Mouse (Mus musculus): ENCODE measurements at regions not wholly inside any gene's neighbourhood (a gene's known extent, or its start where the extent isn't known, plus 50 kb on each side); places are given as distances from the start of the nearest gene placed in this dataset.

- Histone ChIP-seq H3K4me1 (ENCODE audit: control insufficient read depth in 1 of 2, insufficient read depth in 2 of 2, low read length in 2 of 2) (no peaks in the 10 kb centered on the region), H3K79me2 (ENCODE audit: control insufficient read depth, insufficient read depth, low read length, poor library complexity) (no peaks in the 10 kb centered on the region), H3K36me3 (ENCODE audit: control insufficient read depth in 1 of 2, insufficient read depth in 2 of 2, low read length in 2 of 2) (no peaks in the 10 kb centered on the region), H3K27ac (ENCODE audit: control insufficient read depth, low read depth, low read length) (no peak overlapping the region), H3K27me3 (ENCODE audit: control insufficient read depth in 1 of 2, insufficient read depth in 2 of 2, low read length in 2 of 2) (no peaks in the 10 kb centered on the region), H3K4me3 (ENCODE audit: control insufficient read depth in 1 of 2, insufficient read depth in 1 of 2, low read depth in 2 of 2, low read length in 2 of 2) (no peak overlapping the region), H3K9me3 (replicated peaks; ENCODE audit: insufficient read depth, low read length) (no peaks in the 10 kb centered on the region), H3K9ac (ENCODE audit: control insufficient read depth, low read depth, low read length, poor library complexity, severe bottlenecking) (no peak overlapping the region)
- TF ChIP-seq TBP (IDR thresholded peaks at IDR 0.05; ENCODE audit: low read depth, low read length) (no peak), MAZ (IDR thresholded peaks at IDR 0.05; ENCODE audit: low read depth, low read length) (no peak), EP300 (IDR thresholded peaks at IDR 0.05; ENCODE audit: low read depth in 1 of 2, low read length in 2 of 2) (no peak), SMC3 (IDR thresholded peaks at IDR 0.05; ENCODE audit: low read depth, low read length) (no peak), MAX (IDR thresholded peaks at IDR 0.05; ENCODE audit: low read length) (no peak), HCFC1 (IDR thresholded peaks at IDR 0.05; ENCODE audit: low read depth, low read length) (no peak), MEF2A (IDR thresholded peaks at IDR 0.05; ENCODE audit: extremely low read depth, insufficient replicate concordance, low read depth, low read length, poor library complexity, severe bottlenecking) (no peak), NRF1 (IDR thresholded peaks at IDR 0.05; ENCODE audit: insufficient read depth, low read depth, low read length, poor library complexity, severe bottlenecking) (no peak), USF2 (IDR thresholded peaks at IDR 0.05; ENCODE audit: borderline replicate concordance in 1 of 2, insufficient read depth in 1 of 2, low read depth in 1 of 2, low read length in 2 of 2) (no peak), ZC3H11A (IDR thresholded peaks at IDR 0.05; ENCODE audit: low read depth, low read length) (no peak), SIN3A (IDR thresholded peaks at IDR 0.05; ENCODE audit: low read length) (no peak), CHD1 (IDR thresholded peaks at IDR 0.05; ENCODE audit: low read depth, low read length) (no peak), MYC (IDR thresholded peaks at IDR 0.05; ENCODE audit: low read depth, low read length) (no peak), USF1 (IDR thresholded peaks at IDR 0.05; ENCODE audit: low read depth, low read length) (no peak), MXI1 (IDR thresholded peaks at IDR 0.05; ENCODE audit: low read depth, low read length) (no peak), ZMIZ1 (IDR thresholded peaks at IDR 0.05; ENCODE audit: low read depth, low read length) (no peak), ZNF384 (IDR thresholded peaks at IDR 0.05; ENCODE audit: low read depth, low read length) (no peak), ZKSCAN1 (IDR thresholded peaks at IDR 0.05; ENCODE audit: low read depth, low read length) (no peak), JUND (IDR thresholded peaks at IDR 0.05; ENCODE audit: low read depth, low read length) (no peak)
- no peak for DNase-seq (ENCODE audit: low read depth, low spot score)
Observed at GRCm38 (mm10) chr5:112171325-112171724, 81.0 kb downstream of the Cryba4 start.

GRCm38 (mm10) chr5:112179213-112180057 lies 72.9 kb downstream of the Cryba4 start:
- no peak overlapping the region for H3K4me3 ChIP-seq (ENCODE audit: control insufficient read depth in 1 of 2, insufficient read depth in 1 of 2, low read depth in 2 of 2, low read length in 2 of 2)
- H3K4me1 ChIP-seq (ENCODE audit: control insufficient read depth in 1 of 2, insufficient read depth in 2 of 2, low read length in 2 of 2), result no peaks in the 10 kb centered on the region
- H3K27ac ChIP-seq (ENCODE audit: control insufficient read depth, low read depth, low read length), result no peak overlapping the region
- H3K27me3 ChIP-seq (ENCODE audit: control insufficient read depth in 1 of 2, insufficient read depth in 2 of 2, low read length in 2 of 2), result no peaks in the 10 kb centered on the region
- DNase-seq (ENCODE audit: low read depth, low spot score), result no peak
- no peaks in the 10 kb centered on the region for H3K79me2 ChIP-seq (ENCODE audit: control insufficient read depth, insufficient read depth, low read length, poor library complexity)
- no peak overlapping the region for H3K9ac ChIP-seq (ENCODE audit: control insufficient read depth, low read depth, low read length, poor library complexity, severe bottlenecking)
- no peaks in the 10 kb centered on the region for H3K36me3 ChIP-seq (ENCODE audit: control insufficient read depth in 1 of 2, insufficient read depth in 2 of 2, low read length in 2 of 2)
- TF ChIP-seq EP300 (IDR thresholded peaks at IDR 0.05; ENCODE audit: low read depth in 1 of 2, low read length in 2 of 2), result no peak
- TF ChIP-seq CTCF (IDR thresholded peaks at IDR 0.05 in 2 of 3, conservative IDR thresholded peaks at IDR 0.05 in 1 of 3; ENCODE audit: control insufficient read depth in 1 of 3, insufficient read depth in 1 of 3, low read depth in 2 of 3, low read length in 3 of 3, poor library complexity in 1 of 3, severe bottlenecking in 1 of 3), result peak in 1 of 3 experiments; percentile 2; a peak in 1 of 6 replicates
- no peaks in the 10 kb centered on the region for H3K9me3 ChIP-seq (replicated peaks; ENCODE audit: insufficient read depth, low read length)
